Mouse (Mus musculus): Measurements from ENCODE around the gene Pcf11. TPM values are rescaled to one million over a fixed set of nuclear protein-coding genes. Genes with fewer than 3 reads are reported as not detected.

Pcf11 gene
- total and polyA plus RNA-seq, 2 experiments from 2014 or later: 14.4 to 35.2 TPM

DNA sequence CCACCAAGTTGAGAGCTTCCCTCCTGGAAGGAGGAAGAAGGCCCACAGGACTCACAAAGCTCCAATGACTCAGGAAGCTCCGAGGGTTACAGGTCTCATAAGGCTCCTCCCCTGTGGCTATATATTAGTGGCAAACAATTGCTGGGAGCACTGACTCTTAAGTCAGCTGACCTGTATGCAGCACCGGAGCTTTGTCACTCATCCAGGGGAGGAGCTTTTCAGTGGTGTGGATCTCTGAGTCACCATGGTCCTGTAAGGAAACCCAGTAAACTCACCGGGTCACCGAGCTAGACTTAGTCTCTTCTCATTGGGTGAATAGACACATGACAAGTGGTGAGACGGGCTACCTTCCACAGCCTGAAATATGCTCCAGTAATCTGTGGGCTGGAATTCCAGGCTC, 29.0 kb upstream of the Pcf11 start:
- Histone ChIP-seq H3K27ac (no peak overlapping the region), H3K4me1 (ENCODE audit: insufficient read depth, low read length) (no peaks in the 10 kb centered on the region), H3K27me3 (ENCODE audit: insufficient read depth, low read length) (no peaks in the 10 kb centered on the region), H3K4me3 (ENCODE audit: low read length) (no peak overlapping the region), H3K9ac (replicated peaks; ENCODE audit: low read length) (no peak overlapping the region), H3K36me3 (ENCODE audit: insufficient read depth, low read length) (no peaks in the 10 kb centered on the region), H3K9me3 (ENCODE audit: low read length) (no peaks in the 10 kb centered on the region), H3K4me2 (ENCODE audit: low read depth, low read length) (no peak overlapping the region)
- no peak for TF ChIP-seq CTCF (IDR thresholded peaks at IDR 0.05; ENCODE audit: low read depth)
- 82% methylated on average over 5 of the region's 5 CpGs for WGBS
- DNase-seq (ENCODE audit: low spot score) (no peak), ATAC-seq (no peak)

DNA sequence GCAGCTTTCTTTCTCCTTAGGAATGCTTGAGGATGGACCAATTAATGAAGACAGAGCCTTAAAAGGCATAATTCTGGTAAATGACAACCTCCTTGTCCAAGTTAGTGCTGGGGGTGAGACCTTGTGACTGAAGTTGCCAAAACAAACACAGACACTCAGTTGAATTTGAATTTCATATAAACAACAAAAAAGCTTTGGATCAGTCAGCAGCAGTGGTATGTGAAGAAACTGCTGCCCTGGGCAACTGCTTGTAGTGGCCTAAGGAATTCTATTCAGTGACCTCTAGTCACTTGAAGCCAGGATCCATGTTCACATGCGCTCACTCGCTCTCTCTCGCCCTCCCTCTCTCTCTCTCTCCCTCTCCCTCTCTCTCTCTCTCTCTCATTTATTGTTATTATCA, 26.7 kb upstream of the Pcf11 start:
- Histone ChIP-seq H3K4me3 (ENCODE audit: low read length) (no peak overlapping the region), H3K4me1 (ENCODE audit: insufficient read depth, low read length) (no peaks in the 10 kb centered on the region), H3K4me2 (ENCODE audit: low read depth, low read length) (no peak overlapping the region), H3K27me3 (ENCODE audit: insufficient read depth, low read length) (no peaks in the 10 kb centered on the region), H3K9ac (replicated peaks; ENCODE audit: low read length) (no peak overlapping the region), H3K36me3 (ENCODE audit: insufficient read depth, low read length) (no peaks in the 10 kb centered on the region), H3K9me3 (ENCODE audit: low read length) (no peaks in the 10 kb centered on the region), H3K27ac (peak overlapping the region; percentile 11; the same call in 1 of the 2 replicates)
- WGBS: 51% methylated on average over 3 of the region's 3 CpGs
- DNase-seq (ENCODE audit: low spot score) (peak; percentile 22), ATAC-seq (peak; percentile 86)
- no peak for TF ChIP-seq CTCF (IDR thresholded peaks at IDR 0.05; ENCODE audit: low read depth)

DNA sequence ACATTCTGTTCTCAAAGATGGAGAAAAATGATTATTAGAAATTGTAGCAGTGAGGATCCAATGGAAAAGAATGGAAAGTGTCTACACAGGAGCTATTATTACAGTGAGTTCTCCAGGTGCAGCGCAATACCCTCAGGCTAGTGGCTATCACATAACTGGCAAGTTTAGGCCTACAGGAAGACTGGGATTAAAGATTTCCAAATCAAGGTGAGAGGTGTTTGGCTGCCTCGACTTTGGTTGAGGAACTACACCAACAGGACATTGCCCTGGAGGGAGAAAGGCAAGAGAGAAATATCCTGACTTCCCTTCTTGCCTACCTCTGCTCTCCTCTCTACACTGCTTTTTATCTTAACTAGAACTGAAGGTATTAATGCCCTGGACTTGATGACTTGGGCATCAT, 19.4 kb upstream of the Pcf11 start:
- no peak for TF ChIP-seq CTCF (IDR thresholded peaks at IDR 0.05; ENCODE audit: low read depth)
- H3K4me2 ChIP-seq (ENCODE audit: low read depth, low read length): no peak overlapping the region
- H3K27ac ChIP-seq: no peak overlapping the region
- WGBS: 87% methylated on average over 2 of the region's 2 CpGs
- no peaks in the 10 kb centered on the region for H3K9me3 ChIP-seq (ENCODE audit: low read length)
- H3K27me3 ChIP-seq (ENCODE audit: insufficient read depth, low read length): no peaks in the 10 kb centered on the region
- H3K36me3 ChIP-seq (ENCODE audit: insufficient read depth, low read length): no peaks in the 10 kb centered on the region
- no peaks in the 10 kb centered on the region for H3K4me1 ChIP-seq (ENCODE audit: insufficient read depth, low read length)
- ATAC-seq (no peak), DNase-seq (ENCODE audit: low spot score) (no peak)
- no peak overlapping the region for H3K9ac ChIP-seq (replicated peaks; ENCODE audit: low read length)
- H3K4me3 ChIP-seq (ENCODE audit: low read length): no peak overlapping the region

DNA sequence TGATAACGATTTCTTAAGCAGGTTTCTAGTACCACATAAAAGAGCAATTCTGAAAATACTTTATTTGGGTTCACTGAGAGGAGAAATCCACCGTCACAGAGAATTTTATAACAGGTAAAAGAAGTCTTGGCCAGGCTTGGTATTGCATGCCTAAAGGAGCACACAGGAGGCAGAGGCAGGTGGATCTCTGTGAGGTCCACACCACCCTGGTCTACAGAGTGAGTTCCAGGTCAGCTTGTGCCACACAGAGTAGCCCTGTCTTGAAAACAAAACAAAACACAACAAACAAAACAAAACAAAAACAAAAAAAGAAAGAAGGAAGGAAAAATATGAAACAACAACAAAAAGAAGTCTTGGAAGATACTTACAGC, 18.6 kb upstream of the Pcf11 start:
- ATAC-seq: no peak

DNA sequence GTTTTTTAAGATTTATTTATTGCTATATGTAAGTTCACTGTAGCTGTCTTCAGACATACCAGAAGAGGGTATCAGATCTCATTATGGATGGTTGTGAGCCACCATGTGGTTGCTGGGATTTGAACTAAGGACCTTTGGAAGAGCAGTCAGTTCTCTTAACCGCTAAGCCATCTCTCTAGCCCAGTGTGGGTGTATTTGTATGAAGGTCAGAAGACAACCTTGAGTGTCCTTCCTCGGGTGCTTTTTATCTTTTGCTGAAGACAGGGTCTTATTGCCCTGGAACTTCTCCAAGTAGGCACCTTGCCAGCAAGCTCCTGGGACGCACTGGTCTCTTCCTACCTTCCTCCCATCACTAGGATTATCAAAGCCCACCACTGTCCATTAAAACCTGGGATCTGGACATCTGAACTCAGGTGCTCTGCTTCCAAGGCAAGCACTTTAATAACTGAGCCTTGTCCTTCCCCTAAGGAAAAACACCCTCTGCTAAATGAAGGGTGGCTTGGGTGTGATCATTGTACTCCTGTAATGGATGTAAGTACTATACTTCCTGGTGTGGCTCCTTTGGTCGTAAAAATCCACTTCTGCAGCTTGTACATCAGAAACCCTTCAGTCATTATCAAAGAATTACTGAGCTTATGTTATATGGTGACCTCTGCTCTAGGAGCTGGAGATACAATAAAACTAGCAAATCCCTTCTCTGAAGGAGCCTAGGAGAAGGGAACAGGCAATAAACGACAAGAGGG, 18.0 kb upstream of the Pcf11 start:
- no peak overlapping the region for H3K4me2 ChIP-seq (ENCODE audit: low read depth, low read length)
- no peak for DNase-seq (ENCODE audit: low spot score)
- no peak for ATAC-seq
- H3K9me3 ChIP-seq (ENCODE audit: low read length): no peaks in the 10 kb centered on the region
- H3K4me3 ChIP-seq (ENCODE audit: low read length): no peak overlapping the region
- no peaks in the 10 kb centered on the region for H3K27me3 ChIP-seq (ENCODE audit: insufficient read depth, low read length)
- no peaks in the 10 kb centered on the region for H3K36me3 ChIP-seq (ENCODE audit: insufficient read depth, low read length)
- H3K4me1 ChIP-seq (ENCODE audit: insufficient read depth, low read length): no peaks in the 10 kb centered on the region
- no peak overlapping the region for H3K9ac ChIP-seq (replicated peaks; ENCODE audit: low read length)
- no peak overlapping the region for H3K27ac ChIP-seq
- no peak for TF ChIP-seq CTCF (IDR thresholded peaks at IDR 0.05; ENCODE audit: low read depth)
- 62% methylated on average over 5 of the region's 5 CpGs for WGBS

More for the DNA sequence above, 18.6 kb upstream of the Pcf11 start:
- Histone ChIP-seq H3K27ac (no peak overlapping the region), H3K27me3 (ENCODE audit: insufficient read depth, low read length) (no peaks in the 10 kb centered on the region), H3K4me1 (ENCODE audit: insufficient read depth, low read length) (no peaks in the 10 kb centered on the region), H3K4me3 (ENCODE audit: low read length) (no peak overlapping the region), H3K36me3 (ENCODE audit: insufficient read depth, low read length) (no peaks in the 10 kb centered on the region), H3K9me3 (ENCODE audit: low read length) (no peaks in the 10 kb centered on the region), H3K9ac (replicated peaks; ENCODE audit: low read length) (no peak overlapping the region), H3K4me2 (ENCODE audit: low read depth, low read length) (no peak overlapping the region)
- no peak for TF ChIP-seq CTCF (IDR thresholded peaks at IDR 0.05; ENCODE audit: low read depth)
- no peak for DNase-seq (ENCODE audit: low spot score)
- WGBS: 79% methylated on average over 2 of the region's 2 CpGs

DNA sequence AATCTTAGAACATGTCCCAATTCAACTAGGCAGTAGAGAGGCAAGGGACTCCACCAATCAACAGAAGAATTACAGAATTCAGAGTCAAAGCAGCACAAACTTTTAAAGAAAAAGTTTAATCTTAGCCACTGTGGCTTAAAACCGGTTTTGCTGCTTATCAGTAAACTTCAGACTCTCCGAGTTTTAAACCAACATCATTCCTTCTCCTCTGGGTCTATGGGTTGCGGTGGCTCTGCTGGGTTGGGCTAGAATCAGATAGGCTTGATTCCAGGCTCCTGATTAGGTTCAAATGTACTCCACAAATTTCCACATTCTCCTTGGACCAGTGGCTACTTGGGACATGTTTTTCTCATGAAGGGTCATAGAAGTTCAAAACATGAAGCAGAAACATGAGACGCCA, 7.6 kb upstream of the Pcf11 start:
- Histone ChIP-seq H3K27me3 (ENCODE audit: insufficient read depth, low read length) (no peaks in the 10 kb centered on the region), H3K4me3 (ENCODE audit: low read length) (no peak overlapping the region), H3K9ac (replicated peaks; ENCODE audit: low read length) (no peak overlapping the region), H3K9me3 (ENCODE audit: low read length) (no peaks in the 10 kb centered on the region), H3K4me1 (ENCODE audit: insufficient read depth, low read length) (no peaks in the 10 kb centered on the region), H3K4me2 (ENCODE audit: low read depth, low read length) (no peak overlapping the region), H3K36me3 (ENCODE audit: insufficient read depth, low read length) (no peaks in the 10 kb centered on the region), H3K27ac (no peak overlapping the region)
- no peak for TF ChIP-seq CTCF (IDR thresholded peaks at IDR 0.05; ENCODE audit: low read depth)
- ATAC-seq (no peak), DNase-seq (ENCODE audit: low spot score) (no peak)
- WGBS: 84% methylated on average over 4 of the region's 4 CpGs

DNA sequence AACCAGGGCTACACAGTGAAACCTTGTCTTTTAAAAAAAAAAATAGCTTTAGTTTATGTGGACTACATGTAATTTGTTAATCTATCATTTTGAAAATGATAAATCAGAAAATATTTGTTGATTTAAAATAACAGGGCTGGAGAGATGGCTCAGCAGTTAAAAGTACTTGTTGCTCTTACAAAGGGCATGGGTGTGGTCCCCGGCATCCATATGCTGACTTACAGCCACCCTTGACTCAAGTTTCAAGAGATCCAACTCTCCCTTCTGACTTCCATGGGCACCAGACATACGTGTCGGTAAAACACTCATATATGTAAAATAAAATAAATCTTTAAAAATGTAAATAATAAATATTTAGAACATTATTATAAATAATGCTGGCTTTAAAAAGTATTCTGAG, 5.4 kb upstream of the Pcf11 start:
- Histone ChIP-seq H3K4me3 (ENCODE audit: low read length) (no peak overlapping the region), H3K27ac (no peak overlapping the region), H3K27me3 (ENCODE audit: insufficient read depth, low read length) (no peaks in the 10 kb centered on the region), H3K36me3 (ENCODE audit: insufficient read depth, low read length) (no peaks in the 10 kb centered on the region), H3K4me2 (ENCODE audit: low read depth, low read length) (no peak overlapping the region), H3K9me3 (ENCODE audit: low read length) (no peaks in the 10 kb centered on the region), H3K4me1 (ENCODE audit: insufficient read depth, low read length) (0 out of 2 replicates have a peak, but pooled peaks cover 5% of the 10 kb centered on the region), H3K9ac (replicated peaks; ENCODE audit: low read length) (no peak overlapping the region)
- no peak for TF ChIP-seq CTCF (IDR thresholded peaks at IDR 0.05; ENCODE audit: low read depth)
- WGBS: 88% methylated on average over 3 of the region's 3 CpGs
- no peak for ATAC-seq
- no peak for DNase-seq (ENCODE audit: low spot score)

Measured in hindbrain, postnatal 0 days (tissue).